Mouse (Mus musculus) hindlimb bud, embryonic 11.5 days (tissue): ENCODE measurements around the gene Phlpp1.

Source experiments
- DNase-seq: peaks from one replicate; pipeline ENCODE4 v3.0.0-alpha.2; 2012; ENCODE audit warnings: low read depth, low spot score; ENCODE audit errors: extremely low spot score

The Phlpp1 gene

DNA sequence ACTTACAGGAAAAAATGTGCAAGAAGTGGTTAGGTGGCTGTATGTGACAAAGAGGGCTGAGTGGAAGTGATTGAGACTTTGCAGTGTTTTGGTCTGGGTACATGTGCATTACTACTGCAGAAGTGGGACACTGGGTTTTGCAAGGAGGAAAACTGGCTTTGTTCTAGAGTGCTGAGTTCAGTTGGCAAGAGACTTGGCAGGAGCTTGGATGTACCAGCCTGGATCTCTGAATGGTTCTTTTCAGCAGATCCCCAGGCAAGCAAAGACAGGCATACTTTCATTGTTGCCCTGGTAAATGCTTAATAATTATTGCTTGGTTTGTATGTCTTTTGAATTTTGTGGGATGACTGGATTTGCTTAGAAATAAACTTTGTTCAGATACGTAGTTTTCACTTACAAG, 69.5 kb downstream of the Phlpp1 start:
- DNase-seq, result no peak

- DNase-seq, result no peak
Measured at GRCm38 (mm10) chr1:106242129-106242528, 70.6 kb downstream of the Phlpp1 start.

- no peak for DNase-seq
Measured at GRCm38 (mm10) chr1:106243371-106243770, 71.8 kb downstream of the Phlpp1 start.

GRCm38 (mm10) chr1:106244245-106244644, 72.7 kb downstream of the Phlpp1 start:
- DNase-seq, result no peak

DNA sequence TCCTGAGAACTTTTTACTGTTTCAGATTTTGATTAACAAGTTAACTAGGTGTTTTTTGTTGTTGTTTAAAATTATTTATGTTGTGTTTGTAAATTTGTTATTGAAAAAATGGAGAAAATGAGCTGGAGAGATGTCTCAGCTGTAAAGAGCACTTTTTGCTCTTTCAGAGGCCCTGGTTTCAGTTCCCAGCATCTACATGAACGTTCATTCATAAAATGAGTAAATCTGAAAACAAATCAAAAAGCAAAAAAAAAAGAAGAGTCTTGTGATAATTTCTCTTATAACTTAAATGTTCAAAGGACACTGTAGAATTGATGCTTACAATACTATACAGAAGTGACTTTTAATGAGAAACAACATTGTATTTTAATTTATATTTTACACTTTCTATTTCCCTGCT, 82.5 kb downstream of the Phlpp1 start:
- no peak for DNase-seq

GRCm38 (mm10) chr1:106257176-106257575, 85.6 kb downstream of the Phlpp1 start:
- no peak for DNase-seq

- DNase-seq, result no peak
Measured at GRCm38 (mm10) chr1:106268028-106268799, 96.7 kb downstream of the Phlpp1 start.

GRCm38 (mm10) chr1:106269337-106269736, 97.8 kb downstream of the Phlpp1 start:
- DNase-seq, result no peak

DNA sequence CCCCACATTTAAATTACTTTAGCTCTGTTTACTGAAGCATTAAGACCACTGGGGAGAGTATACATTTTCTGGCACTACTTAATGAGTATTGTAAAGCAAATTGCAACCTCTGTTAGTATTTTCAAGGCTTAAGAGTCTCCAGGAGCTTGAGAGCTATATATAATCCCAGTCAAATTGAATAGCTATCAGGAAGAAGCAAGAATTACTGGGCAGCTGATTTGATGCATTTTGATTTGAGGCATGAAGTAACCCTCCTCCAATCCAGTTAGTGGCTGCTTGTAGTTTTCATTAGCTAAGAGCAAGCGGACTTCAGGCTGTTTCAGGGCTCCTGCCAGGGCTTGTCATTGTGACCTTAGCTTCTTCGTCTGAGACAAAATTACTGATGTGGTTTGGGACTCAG, 101.4 kb downstream of the Phlpp1 start:
- DNase-seq, result no peak

GRCm38 (mm10) chr1:106273801-106274200, 102.2 kb downstream of the Phlpp1 start:
- DNase-seq, result no peak

GRCm38 (mm10) chr1:106274561-106275001, 103.0 kb downstream of the Phlpp1 start:
- no peak for DNase-seq

- no peak for DNase-seq
Measured at GRCm38 (mm10) chr1:106275142-106275541, 103.6 kb downstream of the Phlpp1 start.

DNA sequence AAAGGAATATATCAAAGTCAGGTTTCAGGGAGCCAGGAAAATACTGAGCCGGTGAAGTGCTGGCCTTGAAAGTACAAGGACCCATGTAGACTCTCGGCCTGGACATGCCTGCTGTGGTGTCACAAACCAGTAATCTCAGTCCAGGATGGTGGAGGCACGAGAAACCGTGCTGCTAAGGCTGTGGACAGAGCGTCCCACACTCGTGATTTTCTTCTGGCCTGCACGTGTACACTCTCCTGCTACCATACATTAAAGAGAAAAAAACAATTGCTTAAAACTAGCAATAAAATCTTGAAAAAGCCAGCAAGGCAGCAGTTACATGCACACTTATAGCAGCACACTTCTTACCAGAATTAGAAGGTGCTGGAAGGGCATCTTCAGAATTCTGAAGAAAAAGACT, 104.2 kb downstream of the Phlpp1 start:
- DNase-seq, result no peak

DNA sequence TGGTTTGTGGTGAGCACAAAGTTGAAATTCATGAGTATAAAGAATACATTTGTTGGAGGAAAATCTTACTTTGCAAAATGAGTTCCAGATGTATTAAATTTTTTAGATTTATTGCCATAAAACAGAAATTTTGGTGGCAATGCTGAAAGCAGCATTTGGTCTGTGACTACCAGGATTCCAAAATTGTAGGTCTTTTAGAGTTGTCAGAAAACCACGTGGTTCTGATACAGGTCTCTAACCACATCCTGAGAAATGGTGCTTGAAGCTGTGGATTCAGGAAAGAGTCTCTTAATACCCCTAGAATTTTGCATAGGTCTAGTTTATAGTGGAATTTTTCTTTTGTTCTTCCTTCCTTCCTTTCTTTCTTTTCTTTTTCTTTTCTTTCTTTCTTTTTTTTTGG, 105.3 kb downstream of the Phlpp1 start:
- no peak for DNase-seq

DNA sequence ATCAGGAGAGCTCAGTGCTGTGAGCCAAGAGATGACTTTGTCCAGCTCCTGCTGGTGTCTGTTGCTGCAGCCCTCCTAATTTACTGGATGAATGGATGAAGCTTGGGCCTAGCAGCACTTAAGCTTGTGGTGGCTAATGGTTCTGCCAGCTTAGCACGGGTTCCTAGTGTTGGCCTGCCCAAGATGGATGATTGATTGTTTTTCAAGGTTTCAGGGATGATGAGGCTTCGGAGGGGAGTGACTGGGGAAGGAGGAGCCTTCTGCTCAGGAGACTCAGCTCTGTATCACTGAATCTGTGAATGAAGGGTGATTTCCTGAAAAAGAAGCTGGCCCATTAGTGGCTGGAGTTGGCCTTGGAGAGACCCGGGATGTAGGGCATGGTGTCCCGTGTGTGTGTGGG, 105.7 kb downstream of the Phlpp1 start:
- DNase-seq, result no peak

DNA sequence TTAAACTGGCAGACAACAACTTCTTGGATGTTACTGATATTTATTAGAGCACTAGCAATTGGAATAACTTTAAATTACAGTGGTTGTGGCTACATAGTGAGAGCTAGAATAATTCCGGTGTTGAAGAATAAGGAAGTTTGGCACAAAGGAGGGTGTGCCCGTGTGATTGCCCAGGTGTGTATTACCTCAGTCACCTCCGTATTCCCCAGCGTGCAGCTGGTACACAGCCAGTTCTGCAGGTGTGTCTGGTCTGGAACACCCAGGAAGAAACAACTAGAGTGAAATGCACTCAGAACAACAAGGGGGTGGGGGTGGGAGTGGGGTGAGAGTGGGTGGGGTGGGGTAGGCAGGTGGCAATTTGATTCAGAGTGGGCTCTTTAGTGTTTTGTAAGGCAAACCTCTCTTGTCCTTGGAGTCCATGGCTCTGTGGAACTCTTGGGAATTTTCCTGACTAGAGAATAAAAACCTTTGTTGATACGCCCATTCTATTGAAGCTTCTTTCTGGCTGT, 107.1 kb downstream of the Phlpp1 start:
- DNase-seq, result no peak

- DNase-seq, result no peak
Measured at GRCm38 (mm10) chr1:106279404-106280123, 108.0 kb downstream of the Phlpp1 start.

DNA sequence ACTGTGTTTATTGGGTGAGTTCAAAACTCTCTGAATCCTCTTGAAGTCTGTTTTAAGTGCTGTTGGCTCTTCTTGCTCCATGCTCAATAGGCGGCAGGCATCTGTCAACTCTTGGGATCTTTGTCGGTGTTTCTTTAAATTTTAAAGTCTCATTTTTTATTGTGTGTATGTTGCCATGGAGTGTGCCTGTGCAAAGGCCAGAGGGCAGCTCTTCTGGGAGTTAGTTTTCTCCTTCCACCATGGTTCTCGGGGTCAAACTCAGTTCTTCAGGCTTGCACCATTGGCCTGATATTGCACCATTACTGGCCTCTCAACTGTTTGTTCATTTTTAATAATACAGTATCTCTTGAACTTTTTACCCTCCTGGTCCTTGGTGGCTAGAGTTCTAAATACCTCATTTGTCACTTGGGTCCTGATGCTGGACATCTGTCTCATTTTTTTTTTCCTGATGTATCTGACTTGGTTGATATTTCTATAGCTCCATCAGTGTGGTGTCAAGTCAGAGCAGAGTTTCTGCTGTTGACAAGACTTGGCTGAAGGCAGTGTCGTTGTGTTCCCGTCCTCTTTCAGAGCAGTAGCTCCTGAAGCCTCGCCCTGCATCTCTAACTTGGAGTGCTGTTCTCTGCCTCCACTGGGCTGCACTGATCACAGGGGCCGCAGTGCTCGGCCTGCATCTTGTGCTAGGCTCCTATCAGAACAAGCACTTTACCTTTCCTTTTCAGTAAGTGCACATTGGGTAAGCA, 108.8 kb downstream of the Phlpp1 start:
- DNase-seq, result no peak

GRCm38 (mm10) chr1:106286815-106287214, 115.3 kb downstream of the Phlpp1 start:
- no peak for DNase-seq

- DNase-seq, result no peak
Measured at GRCm38 (mm10) chr1:106289065-106289464, 117.5 kb downstream of the Phlpp1 start.

DNA sequence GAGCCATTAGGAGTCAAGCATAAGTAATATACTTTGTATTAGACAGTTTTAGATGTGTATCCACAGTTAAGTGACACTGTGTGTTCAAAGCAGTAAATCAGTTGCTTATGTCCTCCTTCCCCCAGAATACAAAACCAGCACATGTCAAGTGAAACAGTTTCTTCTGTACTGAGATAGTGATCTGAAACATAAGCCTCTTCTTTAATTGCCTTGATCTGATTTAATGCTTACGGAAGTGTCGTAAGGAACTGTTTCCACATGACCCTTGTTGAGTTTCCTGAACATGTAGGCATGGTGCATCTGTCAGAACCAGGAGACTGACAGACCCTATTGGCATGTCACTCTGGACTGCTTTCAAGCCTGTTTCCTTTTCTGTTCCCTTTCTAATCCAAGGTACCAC, 118.0 kb downstream of the Phlpp1 start:
- no peak for DNase-seq
